Mouse (Mus musculus) common myeloid progenitor, adult 5-6 weeks (primary cell): ENCODE measurements around the gene Ankrd2. TPM values are rescaled to one million over a fixed set of nuclear protein-coding genes. Genes with fewer than 3 reads are reported as not detected.

Experiments used
- ATAC-seq: replicated peaks from 2 replicates; pipeline ENCODE4 v1.8.0; 2016; ENCODE audit warnings: low read depth, mild to moderate bottlenecking, moderate TSS enrichment, inconsistent platforms; ENCODE audit not compliant: poor library complexity, severe bottlenecking
- total RNA-seq: library from RNA; stranded (forward); fragments of 200-1000, 187-1606 nt; gene quantifications from 2 replicates; pipeline ENCODE4 v1.2.3, GENCODE M21; 2017

Ankrd2 gene
- total RNA-seq, result not detected in 2 replicates

DNA sequence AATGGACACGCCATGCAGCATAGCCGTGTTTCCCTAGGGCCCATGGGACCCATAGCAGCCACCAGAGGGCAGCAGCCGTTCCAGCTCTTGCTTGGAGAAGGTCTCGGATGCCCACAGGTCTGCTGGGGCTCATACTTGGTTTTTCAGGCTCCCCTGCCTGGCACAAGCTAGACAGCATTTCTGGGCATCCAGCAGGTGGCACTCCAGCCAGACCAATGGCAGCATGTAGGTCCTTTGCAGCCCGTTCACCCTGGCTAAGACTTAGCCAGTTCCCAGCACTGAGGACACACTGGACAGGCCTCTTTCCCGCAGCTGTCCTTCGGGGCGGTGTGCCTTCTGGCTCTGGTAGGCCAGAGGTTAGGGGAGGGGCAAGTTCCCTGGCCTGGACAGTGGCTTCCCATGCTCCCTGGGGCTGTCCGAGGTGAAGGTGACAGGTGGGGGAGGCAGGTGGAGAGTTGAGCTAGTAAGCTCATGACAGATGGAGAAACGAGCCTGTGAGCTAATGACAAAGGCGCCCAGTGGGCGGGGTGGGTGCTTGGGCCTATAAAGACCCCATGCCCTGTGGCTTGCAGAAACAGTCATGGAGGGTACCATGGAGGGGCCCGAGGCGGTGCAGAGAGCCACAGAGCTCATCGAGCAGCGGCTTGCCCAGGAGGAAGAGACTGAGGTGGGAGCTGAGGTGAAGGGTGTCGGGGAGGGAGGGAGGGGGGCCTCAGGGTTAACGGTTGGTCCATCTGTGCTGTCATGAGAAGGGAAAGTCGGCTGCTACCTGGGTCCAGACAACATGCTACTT, at the start of gene Ankrd2:
TSS of gene Ankrd2 (plus strand) at position 545 of the 793 bp plus-strand sequence.
- ATAC-seq, result peak; percentile 98

DNA sequence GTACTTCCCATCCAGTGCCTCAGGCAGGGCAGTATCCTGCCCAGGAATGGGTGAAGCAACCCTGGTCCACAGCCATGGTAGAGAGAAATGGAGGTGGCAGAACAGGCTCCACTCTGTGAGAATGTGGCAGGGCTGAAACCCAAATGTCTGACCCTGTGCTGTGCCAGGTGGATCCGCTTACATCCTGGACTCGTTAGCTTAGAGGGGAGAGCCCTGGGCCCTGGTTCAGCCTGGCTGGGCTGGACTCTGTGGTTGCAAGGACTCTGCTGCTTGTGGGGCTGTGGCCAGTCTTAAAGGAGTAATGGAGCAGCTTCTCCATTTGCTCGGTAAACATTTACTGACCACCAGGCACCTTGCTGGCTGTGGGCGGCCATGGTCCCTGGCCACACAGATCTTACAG, 48.6 kb upstream of the Ankrd2 start:
- no peak for ATAC-seq

DNA sequence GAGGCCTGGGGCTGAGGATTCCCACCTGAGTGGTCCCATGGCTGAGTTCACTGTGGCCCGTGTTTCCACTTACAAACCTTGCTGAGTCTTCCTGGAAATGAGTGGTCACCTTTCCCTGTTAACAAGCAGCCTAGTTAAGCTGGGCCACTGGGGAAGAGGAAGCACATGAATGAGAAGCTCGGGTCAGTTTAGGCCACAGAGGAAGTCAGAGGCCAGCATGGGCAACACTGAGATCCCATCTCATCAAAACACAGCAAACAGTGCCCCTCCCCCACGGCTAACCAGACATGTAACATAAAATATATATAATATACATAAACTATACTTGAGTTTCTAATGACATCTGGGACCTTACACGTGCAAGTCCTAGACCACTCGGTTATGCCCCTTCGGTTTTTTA, 46.0 kb upstream of the Ankrd2 start:
- peak; percentile 52 for ATAC-seq

DNA sequence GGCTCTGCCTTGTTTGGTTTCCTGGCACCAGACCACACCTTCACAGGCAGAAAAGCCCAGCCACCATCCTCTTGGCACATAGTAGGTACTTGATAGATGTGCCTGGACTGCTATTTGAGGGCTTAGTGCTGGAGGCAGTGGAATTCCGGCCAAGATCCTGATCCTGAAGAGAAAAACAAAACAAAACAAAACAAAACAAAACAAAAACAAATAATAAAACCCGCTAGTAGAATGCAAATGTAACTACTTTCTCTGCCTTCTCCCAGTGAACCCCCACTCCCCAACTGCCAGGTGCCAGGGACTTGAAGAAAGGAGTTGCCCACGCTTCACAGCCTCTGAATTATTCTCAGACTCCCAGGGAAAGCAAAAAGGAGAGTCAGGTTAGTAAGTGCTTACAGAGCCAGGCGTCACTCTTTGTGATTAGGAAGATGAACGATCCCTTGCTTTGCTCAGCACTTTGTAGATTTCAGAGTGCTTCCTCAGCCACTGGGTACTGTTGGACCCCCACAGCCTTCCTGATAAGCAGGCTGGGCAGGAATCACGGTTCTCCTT, 43.8 kb upstream of the Ankrd2 start:
- ATAC-seq, result no peak; the same call in 1 of the 2 replicates

DNA sequence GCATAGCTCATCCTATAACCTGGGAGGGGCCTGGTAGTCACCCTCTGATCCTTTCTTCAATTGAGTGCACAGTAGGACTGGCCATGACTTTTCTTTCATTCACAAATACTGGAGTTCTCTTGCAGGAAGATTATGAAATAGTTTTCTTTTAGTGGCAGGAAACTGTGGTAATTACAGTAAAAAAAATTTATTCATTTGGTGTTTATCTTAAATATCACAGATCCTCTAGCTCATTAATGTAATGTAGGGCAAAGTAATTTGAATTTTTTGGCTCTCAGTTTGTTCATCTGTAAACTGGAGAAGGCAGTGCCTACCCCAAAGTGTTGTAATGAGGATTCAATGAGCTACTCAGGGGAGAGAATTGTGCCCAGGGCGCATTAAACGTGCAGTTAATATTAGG, 42.8 kb upstream of the Ankrd2 start:
- ATAC-seq, result 0 out of 2 replicates have a peak, but pooled peaks have one; percentile 34

DNA sequence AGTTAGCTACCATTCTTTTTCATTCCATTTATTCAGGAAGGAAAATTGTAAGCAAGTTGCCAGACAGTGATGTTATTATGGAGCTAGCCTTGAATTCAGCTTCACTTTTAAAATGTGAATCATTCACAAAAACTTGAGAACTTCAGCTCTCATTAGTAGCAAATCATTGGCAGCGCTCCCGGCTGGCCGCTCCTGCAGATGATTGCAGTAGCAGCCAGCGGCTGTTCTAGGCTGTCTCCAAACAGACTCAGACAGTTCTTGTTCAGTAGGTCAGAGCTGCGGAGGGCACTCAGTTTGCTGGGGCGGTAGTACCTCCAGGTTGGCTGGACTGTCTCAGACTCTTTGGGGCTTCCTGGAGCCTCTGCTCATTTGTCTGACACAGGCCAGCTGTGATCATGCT, 42.3 kb upstream of the Ankrd2 start:
- no peak for ATAC-seq

DNA sequence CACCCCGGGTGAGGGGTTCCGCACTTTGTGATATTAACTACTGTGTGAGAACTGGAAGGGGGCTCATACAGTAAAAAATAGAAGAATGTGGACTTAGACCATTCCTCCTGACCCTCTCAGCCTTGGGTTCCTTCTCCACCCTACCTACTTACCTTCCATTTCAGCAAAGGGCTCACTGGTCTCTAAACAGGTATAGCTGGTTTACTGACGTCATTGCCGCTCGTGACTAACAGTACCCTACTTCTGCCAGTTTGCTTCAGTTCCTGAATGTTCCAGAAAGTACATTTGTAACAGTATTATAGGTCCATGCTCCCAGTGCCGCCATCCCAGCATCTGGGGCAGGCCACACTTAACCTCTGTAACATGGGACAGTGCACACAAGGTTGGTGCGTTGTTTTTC, 41.8 kb upstream of the Ankrd2 start:
- ATAC-seq, result no peak

DNA sequence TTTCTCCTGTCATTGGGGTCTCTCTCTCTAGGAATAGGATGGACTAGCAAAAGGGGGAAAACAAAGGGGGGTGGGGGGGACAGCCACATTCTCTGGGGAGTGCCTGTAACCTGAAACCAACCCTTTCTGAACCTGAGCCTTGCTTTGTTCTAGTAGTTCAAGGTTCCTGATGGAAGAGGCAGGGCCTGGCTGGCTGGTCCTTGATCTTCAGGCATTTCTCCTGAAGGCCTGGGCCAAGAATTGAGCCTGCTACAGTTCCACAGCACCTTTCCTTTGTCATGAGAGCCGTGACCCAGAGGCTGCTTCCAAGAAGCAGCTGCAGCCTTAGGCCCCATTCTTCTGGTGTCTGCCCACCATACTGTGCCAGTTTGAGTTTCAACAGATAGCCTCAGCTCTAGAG, 40.3 kb upstream of the Ankrd2 start:
- ATAC-seq, result no peak

DNA sequence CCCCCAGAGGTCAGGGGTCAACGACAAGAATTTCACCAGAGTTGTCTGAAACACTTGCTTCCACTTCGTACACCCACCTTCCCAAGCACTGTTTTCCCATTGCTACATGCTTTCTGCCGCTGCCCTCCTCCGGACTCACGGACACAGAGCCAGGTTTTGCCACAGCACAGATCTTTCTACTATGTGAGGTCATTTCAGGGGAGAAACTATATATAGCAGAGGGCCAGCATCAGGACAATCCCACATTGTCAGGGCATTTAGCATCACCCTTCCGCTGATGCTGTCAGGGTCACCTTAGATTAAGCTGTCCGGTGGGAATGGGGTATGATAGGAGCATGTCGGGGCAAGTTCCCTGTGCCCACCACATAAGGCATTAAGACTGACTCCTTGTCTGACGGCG, 38.7 kb upstream of the Ankrd2 start:
- no peak for ATAC-seq

DNA sequence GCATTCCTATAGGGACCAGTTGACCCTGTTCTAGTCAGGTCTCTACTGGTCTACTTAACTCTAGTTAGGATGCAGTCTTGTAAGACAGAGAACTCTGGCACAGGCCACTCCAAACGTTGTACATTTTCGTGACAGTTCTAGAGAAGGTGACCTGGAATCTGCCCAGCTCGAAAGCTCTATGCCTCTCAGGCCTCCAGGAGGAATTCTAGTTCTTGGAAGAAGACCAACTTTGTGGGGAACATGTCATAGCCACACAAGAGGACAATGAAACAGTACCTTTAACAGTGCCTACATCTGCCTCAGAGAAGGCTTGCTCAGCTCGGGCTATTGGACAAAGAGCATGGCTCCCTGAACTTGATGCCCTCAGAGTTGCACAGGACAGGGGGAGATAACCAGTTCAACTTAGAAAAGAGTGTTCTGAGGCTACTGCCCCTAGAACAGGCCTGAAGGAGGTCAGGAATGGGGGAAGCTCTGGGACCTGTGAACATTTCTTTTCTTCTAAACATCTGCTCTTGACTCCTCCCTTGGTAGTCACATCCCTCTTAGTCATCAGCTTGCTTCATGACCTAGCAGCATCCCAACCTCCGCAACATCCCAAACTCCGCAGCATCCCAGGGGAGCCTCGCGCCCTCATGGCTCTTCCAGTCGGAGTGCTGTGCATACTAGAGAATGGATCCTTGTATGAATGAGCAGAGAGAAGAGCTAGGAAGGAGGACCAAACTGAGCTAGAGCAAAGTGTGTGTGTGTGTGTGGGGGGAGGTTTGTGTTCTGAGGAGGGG, 36.8 kb upstream of the Ankrd2 start:
- ATAC-seq, result no peak

DNA sequence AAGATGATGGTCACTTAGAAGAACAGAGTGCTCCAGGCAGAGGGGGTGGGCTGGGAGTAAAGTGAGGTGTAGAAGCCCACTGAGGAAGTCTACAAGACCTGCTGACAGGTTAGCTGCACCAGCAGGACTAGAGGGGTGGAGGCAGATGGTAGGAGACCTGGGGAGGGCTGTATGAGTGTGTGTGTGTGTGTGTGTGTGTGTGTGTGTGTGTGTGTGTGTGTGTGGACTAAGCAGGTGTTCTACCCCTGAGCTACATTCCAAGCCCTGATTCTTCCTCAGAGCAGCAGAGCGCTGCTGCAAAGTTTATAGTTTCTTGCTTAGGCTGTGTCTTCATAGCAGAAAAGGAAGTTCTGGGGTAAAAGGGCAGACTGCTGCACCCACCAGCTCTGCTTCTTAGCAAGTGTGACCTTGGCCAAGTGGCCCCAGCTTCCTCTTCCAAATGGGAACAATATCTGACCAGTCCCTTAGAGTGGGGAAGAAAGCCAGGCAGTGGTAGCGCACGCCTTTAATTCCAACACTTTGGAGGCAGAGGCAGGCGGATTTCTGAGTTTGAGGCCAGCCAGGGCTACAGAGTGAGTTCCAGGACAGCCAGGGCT, 36.0 kb upstream of the Ankrd2 start:
- no peak for ATAC-seq

DNA sequence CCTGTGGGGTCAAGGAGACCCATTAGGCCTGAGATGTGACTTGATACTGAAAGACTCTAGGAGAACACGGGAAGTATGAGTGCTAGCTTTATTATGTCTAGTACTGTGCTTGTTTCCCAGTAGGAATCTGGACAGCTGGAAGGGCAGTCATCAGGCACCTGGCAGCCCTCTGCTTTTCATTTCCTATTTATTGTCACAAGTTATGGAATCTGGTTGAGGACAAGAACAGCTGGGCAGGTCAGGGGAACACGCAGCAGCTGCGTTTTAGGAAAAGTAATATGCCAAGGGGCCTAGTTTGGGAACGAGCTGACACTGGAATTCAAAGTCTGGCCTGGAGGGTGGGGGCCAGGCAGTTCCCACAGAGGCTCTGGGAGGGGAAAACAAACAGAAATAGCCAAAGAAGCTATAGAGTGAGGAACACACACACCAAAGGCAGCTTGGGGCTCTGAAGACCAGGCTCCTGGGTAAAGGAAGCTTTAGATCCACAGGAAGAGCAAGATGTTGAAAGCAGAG, 35.3 kb upstream of the Ankrd2 start:
- no peak for ATAC-seq

DNA sequence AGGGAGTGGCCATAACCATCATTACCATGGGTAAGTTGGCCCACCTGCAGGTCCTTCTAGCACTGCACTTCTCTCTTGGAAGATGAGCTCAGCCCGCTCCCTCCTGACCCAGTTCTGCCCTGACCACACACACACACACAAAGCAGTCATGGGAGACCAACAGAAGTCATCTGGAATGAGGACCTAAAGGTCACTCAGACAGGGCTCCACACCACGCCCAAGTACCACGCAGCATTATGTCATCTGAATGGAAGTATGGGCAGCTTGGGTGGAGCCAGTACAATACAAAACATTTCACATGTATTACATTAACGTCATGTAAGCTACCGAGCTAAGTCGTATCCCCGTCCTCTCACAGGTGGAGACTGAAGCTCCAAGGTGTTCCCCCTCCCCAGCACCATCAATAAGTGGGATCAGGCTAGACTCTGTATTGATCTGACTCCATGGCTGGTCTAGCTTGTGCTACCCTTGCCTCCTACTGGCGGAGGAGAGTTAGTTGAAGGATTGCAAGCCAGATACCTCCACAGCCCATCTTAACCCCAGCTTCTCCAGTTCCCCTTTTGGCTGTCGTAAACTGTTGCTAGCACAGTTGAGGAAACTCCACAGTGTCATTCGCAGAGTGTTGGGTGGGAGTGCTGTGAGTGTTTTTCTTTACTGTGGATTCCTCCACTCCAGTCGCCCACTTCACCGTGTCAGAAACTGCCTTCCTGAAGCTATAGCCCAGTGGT, 34.4 kb upstream of the Ankrd2 start:
- ATAC-seq, result peak; percentile 39

DNA sequence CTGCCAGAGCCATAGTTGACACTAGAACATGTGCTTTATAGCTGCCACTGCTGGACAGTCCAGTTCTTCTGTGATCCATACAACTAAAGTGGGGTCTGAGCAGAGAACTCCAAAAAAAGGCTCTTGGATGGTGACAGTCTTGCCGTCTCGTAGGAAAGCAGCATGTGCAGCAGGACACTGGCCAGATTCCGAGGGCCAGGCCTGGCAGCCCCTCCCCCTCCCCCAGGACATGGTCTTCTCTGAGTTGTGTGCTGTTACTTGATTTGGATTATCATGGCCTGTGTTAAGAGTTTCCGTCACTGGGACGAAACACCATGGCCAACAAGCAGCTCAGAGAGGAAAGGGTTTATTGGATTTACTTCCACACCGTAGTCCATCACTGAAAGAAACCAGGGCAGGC, 31.5 kb upstream of the Ankrd2 start:
- ATAC-seq, result no peak

DNA sequence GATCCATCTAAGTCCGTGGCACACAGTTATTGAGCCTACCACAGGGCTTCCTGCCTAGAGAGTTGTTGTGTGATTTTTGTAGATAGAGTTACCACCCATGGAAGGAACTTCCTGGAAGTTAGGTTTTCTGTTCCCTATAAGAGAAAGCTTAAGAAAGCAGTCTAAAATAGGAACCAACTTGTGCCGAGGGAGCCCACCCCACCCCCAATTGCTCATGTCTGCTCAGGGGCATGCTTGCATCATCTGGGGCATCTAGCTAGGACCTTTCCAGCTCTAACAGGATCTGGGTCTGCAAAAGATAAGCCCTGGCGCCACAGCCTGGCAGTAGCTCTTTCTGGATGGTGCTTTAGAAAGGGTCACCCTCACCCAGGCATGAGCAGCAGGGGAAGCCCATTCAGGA, 30.2 kb upstream of the Ankrd2 start:
- peak; percentile 85 for ATAC-seq

DNA sequence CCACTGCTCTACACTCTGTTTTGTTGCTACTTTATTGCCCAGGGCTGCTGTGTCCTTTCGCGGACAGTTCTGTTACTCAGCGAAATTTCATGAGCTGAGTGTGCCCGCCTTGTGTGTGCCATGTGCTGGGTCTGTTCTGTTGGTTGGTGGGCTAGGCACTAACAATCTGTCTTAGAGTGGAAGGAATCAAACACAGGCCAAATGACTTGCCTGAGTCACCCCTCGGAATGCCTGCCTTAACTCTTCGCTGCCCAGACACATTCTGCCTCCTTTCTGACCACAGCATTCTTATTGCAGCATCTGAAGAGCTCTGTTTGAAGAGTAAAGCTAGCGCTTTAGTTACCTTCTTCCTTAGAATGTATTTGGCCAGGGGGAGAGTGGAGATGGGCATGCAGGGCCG, 29.2 kb upstream of the Ankrd2 start:
- ATAC-seq, result no peak

DNA sequence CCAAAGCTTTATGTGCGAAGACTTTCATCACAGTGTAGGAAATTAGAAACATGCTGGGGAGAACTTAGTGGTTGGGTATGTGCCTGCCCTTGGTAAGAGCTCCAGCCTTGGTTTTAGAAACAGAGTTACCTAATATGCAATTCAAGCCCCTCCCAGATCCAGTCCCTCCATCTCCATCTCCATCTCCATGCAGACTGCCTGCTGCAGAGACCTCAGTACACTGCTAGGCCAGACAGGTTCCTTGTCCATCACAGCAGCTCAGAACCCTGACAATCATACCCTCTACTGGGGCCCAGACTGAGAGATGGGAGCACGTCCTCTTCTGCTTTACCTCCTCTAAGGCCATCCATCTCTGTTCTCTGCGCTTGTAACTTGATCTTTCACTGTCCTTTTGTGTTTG, 27.2 kb upstream of the Ankrd2 start:
- no peak for ATAC-seq

DNA sequence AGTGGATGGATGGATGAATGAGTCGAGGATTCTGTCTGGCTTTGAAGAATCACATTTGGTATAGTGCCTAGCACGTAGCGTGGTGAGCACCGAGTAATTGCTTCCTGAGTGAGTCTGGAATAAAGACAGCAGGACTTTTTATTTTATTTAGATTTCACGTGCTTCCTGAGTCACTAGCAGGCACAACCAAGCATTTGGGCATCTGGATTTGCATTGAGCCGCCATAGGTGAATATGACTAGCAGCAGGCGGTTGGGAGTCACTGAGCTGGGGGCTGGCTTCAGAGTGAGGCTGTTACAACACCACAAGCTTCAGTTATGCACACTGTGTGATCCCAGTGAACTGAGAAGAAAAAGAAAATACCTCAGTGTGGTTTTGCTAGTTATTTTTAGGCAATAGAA, 26.7 kb upstream of the Ankrd2 start:
- ATAC-seq, result no peak

DNA sequence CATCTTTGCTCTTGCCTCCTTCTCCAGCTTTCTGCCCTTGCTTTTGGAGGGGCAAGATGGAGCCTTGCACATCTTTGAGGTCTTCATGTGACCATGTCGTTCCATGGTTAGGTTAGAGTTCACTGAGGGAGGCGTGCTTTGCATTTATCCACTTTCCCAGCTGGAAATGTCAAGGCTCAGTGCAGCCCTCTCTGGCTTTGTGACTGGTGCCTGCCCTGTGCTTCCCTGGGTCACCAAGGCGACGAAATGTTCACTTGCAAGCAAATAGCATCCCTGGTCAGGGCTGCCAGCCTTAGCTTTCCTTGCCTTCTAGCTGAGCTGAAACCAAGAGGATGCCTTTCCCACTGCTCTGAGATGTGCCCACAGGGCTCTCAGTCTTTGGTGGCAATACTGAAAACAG, 25.4 kb upstream of the Ankrd2 start:
- ATAC-seq, result no peak

DNA sequence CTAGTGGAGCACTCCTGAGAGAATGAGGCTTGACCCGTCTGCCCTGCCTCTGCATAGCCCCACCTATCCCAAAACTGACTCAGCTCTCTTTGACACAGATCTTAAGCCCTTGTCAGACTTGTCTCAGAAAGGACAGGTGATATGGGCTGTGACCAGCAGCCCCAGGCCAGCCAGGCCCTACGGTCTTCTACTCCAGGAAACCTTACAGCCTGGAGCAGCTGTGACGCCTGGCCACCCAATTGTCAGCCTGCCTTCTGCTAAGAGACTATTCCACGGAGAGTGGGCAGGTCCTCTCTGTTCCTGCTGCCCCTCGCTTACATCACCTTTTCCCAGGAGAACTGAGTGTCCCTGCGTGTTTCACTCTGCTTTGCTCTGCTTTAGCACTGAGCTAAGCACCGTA, 24.7 kb upstream of the Ankrd2 start:
- ATAC-seq, result no peak
